Mouse (Mus musculus) C2C12 (cell line): ENCODE results near the gene Plekhm1. TPM values are rescaled to one million over a fixed set of nuclear protein-coding genes. Genes with fewer than 3 reads are reported as not detected.

ENCODE experiments used
- H3K27me3 ChIP-seq: one replicate; pipeline ENCODE4 v1.6.1; 2011; ENCODE audit not compliant: control insufficient read depth, insufficient read depth, insufficient read length
- H3K36me3 ChIP-seq: one replicate; pipeline ENCODE4 v1.6.1; 2011; ENCODE audit not compliant: control insufficient read depth, insufficient read depth
- H3K4me3 ChIP-seq: one replicate; pipeline ENCODE4 v1.5.1; 2011; ENCODE audit warnings: mild to moderate bottlenecking, control low read depth; ENCODE audit not compliant: poor library complexity, insufficient read depth, severe bottlenecking
- H3K79me2 ChIP-seq: one replicate; pipeline ENCODE4 v1.6.1; 2011; ENCODE audit not compliant: control insufficient read depth, insufficient read depth
- H3K79me3 ChIP-seq: one replicate; pipeline ENCODE4 v1.6.1; 2011; ENCODE audit warnings: low read depth, control low read depth
- H3ac ChIP-seq: one replicate; pipeline ENCODE3; 2011; ENCODE audit warnings: low read depth; ENCODE audit not compliant: control insufficient read depth, insufficient read length
- CEBPB ChIP-seq: IDR thresholded peaks from one replicate; pipeline ENCODE4 v1.6.1; 2011; ENCODE audit warnings: low read depth, mild to moderate bottlenecking, control low read depth, moderate library complexity
- CTCF ChIP-seq: IDR thresholded peaks from one replicate; pipeline ENCODE4 v1.5.1; 2011; ENCODE audit not compliant: control insufficient read depth, insufficient read depth, insufficient read length
- FOSL1 ChIP-seq: IDR thresholded peaks from one replicate; pipeline ENCODE4 v1.8.0; 2011; ENCODE audit warnings: mild to moderate bottlenecking, low read length; ENCODE audit not compliant: poor library complexity, insufficient read depth, severe bottlenecking
- MAX ChIP-seq: IDR thresholded peaks from one replicate; pipeline ENCODE4 v1.6.1; 2011; ENCODE audit warnings: mild to moderate bottlenecking, control low read depth
- MYOD1 ChIP-seq: IDR thresholded peaks from one replicate; pipeline ENCODE4 v1.6.1; 2011; ENCODE audit warnings: low read depth; ENCODE audit not compliant: control insufficient read depth, insufficient read length
- MYOG ChIP-seq: IDR thresholded peaks from one replicate; pipeline ENCODE4 v1.6.1; 2011; ENCODE audit not compliant: control insufficient read depth, insufficient read length; ENCODE audit errors: extremely low read depth
- USF1 ChIP-seq: IDR thresholded peaks from one replicate; pipeline ENCODE4 v1.6.1; 2011; ENCODE audit warnings: low read depth, mild to moderate bottlenecking, control low read depth, moderate library complexity
- polyA plus RNA-seq: library from polyadenylated mRNA; unstranded; fragments of >200 nt; fragmentation: generic; extraction: Trizol; gene quantifications from one replicate; pipeline ENCODE4 v1.2.1, GENCODE M21; 2012; ENCODE audit warnings: missing spikeins

The Plekhm1 gene
- polyA plus RNA-seq, 1 experiment = 7.1 TPM

- Histone ChIP-seq H3K79me2 (no peaks in the 10 kb centered on the region), H3ac (no peak overlapping the region), H3K36me3 (no peaks in the 10 kb centered on the region), H3K27me3 (no peaks in the 10 kb centered on the region), H3K79me3 (no peaks in the 10 kb centered on the region), H3K4me3 (no peak overlapping the region)
- TF ChIP-seq MAX (no peak), MYOD1 (no peak)
Observed at GRCm38 (mm10) chr11:103320646-103321045, 91.8 kb downstream of the Plekhm1 start.

- no peaks in the 10 kb centered on the region for H3K79me3 ChIP-seq
- no peaks in the 10 kb centered on the region for H3K27me3 ChIP-seq
- H3ac ChIP-seq = no peak overlapping the region
- no peaks in the 10 kb centered on the region for H3K36me3 ChIP-seq
- no peak overlapping the region for H3K4me3 ChIP-seq
- TF ChIP-seq MAX (no peak), FOSL1 (no peak), MYOG (no peak), CTCF (no peak), CEBPB (no peak), USF1 (no peak), MYOD1 (no peak)
- H3K79me2 ChIP-seq = no peaks in the 10 kb centered on the region
Observed at GRCm38 (mm10) chr11:103320196-103320595, 92.3 kb downstream of the Plekhm1 start.

GRCm38 (mm10) chr11:103318042-103318441 lies 94.4 kb downstream of the Plekhm1 start:
- Histone ChIP-seq H3K79me2 (no peaks in the 10 kb centered on the region), H3K36me3 (no peaks in the 10 kb centered on the region), H3ac (no peak overlapping the region), H3K79me3 (no peaks in the 10 kb centered on the region), H3K27me3 (no peaks in the 10 kb centered on the region), H3K4me3 (no peak overlapping the region)
- TF ChIP-seq MAX = no peak
- TF ChIP-seq MYOD1 = no peak
- no peak for TF ChIP-seq MYOG
- no peak for TF ChIP-seq CTCF
- TF ChIP-seq FOSL1 = no peak
- TF ChIP-seq USF1 = no peak
- TF ChIP-seq CEBPB = no peak

GRCm38 (mm10) chr11:103315379-103315778 lies 97.1 kb downstream of the Plekhm1 start:
- H3K79me2 ChIP-seq = no peaks in the 10 kb centered on the region
- no peak overlapping the region for H3ac ChIP-seq
- no peak overlapping the region for H3K4me3 ChIP-seq
- TF ChIP-seq MAX = no peak
- TF ChIP-seq MYOG = no peak
- TF ChIP-seq FOSL1 = no peak
- no peak for TF ChIP-seq MYOD1
- TF ChIP-seq CEBPB = no peak
- no peak for TF ChIP-seq USF1
- no peak for TF ChIP-seq CTCF
- H3K27me3 ChIP-seq = no peaks in the 10 kb centered on the region
- H3K36me3 ChIP-seq = no peaks in the 10 kb centered on the region
- no peaks in the 10 kb centered on the region for H3K79me3 ChIP-seq

GRCm38 (mm10) chr11:103314736-103315374 lies 97.6 kb downstream of the Plekhm1 start:
- H3K27me3 ChIP-seq = no peaks in the 10 kb centered on the region
- TF ChIP-seq MYOD1 = no peak
- no peak for TF ChIP-seq CEBPB
- TF ChIP-seq FOSL1 = no peak
- no peak for TF ChIP-seq MYOG
- no peak for TF ChIP-seq CTCF
- TF ChIP-seq USF1 = no peak
- no peak for TF ChIP-seq MAX
- H3K79me3 ChIP-seq = no peaks in the 10 kb centered on the region
- H3K4me3 ChIP-seq = no peak overlapping the region
- no peaks in the 10 kb centered on the region for H3K36me3 ChIP-seq
- H3ac ChIP-seq = no peak overlapping the region
- no peaks in the 10 kb centered on the region for H3K79me2 ChIP-seq

Other genes with a start within 250 kb of the Plekhm1 start
- 3.7 TPM for gene Fmnl1, start 241.6 kb downstream of the Plekhm1 start, polyA plus RNA-seq
- 0.02 TPM for gene 1700023F06Rik, start 204.1 kb downstream of the Plekhm1 start, polyA plus RNA-seq
- gene Spata32, start 194.3 kb downstream of the Plekhm1 start, polyA plus RNA-seq = not detected
- gene Map3k14, start 145.2 kb downstream of the Plekhm1 start, polyA plus RNA-seq = 9.7 TPM
- 0.19 TPM for gene Arhgap27, start 49.0 kb downstream of the Plekhm1 start, polyA plus RNA-seq
- gene Lrrc37a, start 91.9 kb upstream of the Plekhm1 start, polyA plus RNA-seq = not detected
- gene Gm884, start 208.5 kb upstream of the Plekhm1 start, polyA plus RNA-seq = not detected
- not detected for gene Lyzl6, start 226.2 kb upstream of the Plekhm1 start, polyA plus RNA-seq
- gene Rprml, start 236.9 kb upstream of the Plekhm1 start, polyA plus RNA-seq = not detected